Mouse (Mus musculus): ENCODE results near the gene Dlx3.

Dlx3 gene

DNA sequence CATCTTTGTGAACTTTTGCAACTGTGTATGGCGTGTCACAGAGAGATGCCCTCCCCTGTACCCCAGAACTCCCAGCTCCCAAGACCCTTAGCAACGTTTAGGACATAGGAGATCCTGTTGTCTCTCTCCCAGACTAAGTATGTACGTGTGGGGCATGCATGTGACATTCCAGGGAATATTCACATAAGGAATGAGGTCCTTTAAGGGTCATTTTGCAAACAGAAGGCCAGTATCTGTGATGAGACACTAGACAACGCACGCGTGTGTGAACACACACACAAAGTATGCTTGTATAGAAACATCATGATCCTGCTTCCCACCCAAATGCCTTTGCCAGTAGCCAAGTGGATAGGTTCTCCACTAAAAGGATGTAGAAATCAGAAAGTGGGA is 2.2 kb downstream of the Dlx3 start:
- no peak for DNase-seq (ENCODE audit: low spot score in 2 of 2)

DNA sequence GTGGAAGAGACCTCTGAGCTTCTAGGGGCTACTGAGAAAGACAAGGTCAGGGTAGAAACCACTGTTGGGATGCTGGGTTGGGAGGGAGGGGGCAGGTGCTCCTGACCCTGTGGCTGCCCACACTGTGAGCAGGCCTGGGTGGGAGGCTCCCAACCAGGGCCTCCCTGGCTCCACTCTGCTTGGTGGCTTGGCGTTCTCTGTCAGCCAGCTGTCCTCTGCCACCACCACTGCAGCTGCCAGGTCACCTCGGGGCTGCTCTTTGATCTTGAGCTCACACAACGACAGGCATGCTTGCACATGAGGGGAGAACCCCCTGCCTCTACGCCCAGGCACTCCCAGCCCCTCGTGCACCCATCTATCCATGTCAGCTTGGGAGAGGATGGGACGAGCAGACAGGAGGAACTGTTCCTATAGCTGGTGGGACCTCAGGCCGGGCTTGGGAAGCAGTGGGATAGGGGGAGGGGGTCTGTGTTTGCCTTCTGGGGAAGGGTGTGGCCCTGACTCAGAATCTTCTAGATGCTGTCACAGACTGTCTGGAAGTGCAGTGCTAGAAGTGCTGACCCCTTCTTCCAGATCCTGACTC is 5.5 kb downstream of the Dlx3 start:
- no peak for DNase-seq (ENCODE audit: low spot score in 2 of 2)

DNA sequence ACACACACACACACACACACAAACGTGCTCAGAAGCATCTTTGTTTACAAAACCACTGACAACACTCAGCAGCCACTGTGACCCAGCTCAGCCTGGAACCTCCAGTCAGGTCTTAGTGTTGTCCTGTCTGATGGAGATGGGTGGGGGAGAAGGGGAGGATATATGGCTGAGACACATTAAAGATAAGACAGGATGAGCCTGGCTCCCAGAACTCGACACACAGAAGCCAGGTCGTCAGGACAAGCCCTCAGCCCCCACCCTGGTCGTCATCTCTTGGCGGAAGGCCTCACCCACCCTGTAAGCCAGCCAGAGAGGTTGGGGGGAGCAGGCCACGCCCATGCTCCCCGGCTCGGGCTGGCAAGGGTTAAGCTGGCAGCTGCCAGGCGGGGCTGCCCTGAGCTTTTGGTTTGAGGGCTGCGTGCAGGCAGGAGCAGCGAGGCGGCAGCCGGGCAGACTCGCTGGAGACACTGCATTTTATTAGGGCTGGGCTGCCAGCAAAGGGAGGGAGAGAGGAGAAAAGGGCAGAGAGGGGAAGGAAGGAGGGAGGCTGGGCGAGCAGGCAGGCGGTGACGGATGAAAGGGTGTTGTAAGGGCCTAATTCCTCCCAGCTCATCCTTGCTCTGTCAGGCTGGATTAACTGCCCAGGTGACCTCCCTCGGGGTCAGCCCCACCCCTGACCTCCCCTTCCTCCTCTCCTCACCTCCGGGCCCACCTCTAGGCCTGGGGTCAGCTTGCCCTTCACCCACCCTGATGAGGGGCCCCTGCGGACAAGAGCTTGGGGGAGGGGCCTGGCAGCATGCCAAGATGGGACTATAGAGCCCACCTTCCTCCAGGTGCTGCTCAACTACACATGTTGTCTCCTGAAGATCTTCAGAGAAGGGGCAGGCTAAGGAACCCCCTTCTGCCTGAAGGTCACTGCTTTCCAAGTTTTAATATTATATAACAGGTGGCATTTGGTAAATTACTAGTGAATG is 6.6 kb downstream of the Dlx3 start:
- DNase-seq (ENCODE audit: low spot score in 2 of 2): no peak

DNA sequence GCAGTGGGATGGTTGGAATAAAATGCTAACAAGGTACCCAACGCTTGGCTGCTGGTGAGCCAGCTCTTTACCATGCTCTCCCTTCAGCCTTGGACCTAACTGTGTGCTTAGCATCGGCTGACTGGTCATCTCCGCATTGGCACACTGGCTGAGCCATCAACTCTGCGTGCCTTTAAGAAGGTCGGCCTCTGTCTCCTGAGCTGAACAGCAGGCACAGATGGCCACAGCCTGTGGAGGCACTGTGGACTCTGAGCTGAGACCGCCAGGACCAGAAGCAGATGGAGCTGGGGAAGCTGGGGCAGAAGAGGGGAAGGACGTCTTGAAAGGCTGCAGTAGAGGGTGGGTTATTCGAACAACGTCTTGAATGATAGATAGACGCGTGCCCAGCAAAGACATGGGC is 8.4 kb downstream of the Dlx3 start:
- DNase-seq (ENCODE audit: low spot score in 2 of 2): no peak

DNA sequence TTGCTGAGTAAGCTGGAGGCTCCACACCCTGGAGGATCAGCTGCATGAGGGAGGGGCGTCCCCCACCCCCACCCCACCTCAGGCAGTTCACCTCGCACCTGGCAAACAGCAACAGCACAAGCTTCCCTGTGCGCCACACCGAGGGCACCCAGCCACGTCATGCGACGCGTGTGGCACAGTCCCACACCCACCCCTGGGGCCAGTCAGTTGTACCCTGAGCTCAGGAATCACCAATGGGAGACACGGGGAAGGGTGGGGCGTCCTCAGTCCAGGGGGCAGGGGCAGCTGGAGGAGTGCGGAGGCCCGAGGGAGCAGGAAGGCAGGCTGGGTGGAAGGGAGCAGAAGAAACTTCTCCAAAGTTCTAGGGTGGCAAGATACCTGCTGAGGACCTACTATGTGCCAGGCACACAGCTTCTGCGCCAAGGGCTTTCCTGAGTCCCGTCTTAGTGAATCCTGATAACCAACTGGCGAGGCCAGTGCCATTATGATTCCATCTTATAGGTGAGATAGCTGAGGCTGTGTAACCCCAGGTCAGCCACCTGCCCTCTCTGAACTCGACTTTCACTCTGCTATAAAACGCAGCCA is 10.8 kb downstream of the Dlx3 start:
- no peak for DNase-seq (ENCODE audit: low spot score in 2 of 2)

DNA sequence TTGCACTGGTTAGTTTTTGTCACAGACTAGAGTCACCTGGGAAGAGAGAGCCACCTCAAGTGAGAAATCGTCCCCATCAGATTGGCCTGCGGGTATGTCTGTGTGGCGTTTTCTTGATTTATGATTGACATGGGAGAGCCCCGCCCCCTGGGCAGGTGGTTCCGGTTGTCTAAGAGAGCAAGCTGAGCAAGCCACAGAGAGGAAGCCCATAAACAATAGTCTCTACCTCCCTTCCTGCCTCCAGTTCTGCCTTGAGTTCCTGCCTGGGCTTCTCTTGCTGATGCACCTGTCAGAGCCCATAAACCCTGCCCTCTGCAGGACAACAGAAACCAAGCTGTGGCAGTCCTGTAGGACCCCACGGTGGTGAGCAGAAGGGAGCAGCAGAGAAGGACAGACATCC is 13.4 kb downstream of the Dlx3 start:
- no peak for DNase-seq (ENCODE audit: low spot score in 2 of 2)

DNA sequence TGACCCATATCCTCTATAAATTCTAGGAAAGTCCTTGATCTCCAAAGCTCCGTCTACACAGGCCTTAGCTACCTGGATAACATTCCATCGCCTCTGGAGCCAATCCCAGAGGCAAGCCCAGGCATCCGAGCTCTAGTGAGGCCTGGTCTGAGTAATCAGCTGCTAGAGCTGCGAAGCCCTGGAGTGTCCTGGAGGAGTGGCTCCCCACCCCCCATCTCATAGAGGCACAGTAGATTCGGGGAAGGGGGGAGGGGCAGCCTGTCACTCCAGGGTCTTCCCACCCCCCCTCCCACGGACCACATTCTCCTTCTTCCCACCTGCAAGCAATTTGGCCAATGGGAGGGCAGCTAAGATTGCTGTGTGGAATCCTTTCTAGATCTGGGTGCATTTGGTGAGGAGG is 17.4 kb downstream of the Dlx3 start:
- DNase-seq (ENCODE audit: low spot score in 2 of 2): no peak

DNA sequence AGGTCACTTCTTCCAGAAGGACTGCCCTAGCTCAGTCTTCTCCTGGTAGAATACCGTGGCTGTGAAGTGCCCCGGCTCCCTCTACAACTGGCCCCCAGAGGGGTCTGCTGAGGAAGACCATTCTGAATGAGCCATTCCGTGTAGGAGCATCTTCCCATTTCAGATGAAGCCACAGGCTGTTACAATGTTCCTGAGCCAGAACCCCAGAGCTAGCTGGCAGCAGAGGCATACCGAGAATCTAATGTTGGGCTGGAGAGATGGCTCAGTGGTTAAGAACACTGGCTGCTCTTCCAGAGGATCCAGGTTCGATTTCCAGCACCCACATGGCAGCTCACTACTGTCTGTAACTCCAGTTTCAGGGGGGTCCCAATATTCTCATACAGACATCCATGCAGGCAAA is 20.0 kb downstream of the Dlx3 start:
- DNase-seq (ENCODE audit: low spot score in 2 of 2): no peak

DNA sequence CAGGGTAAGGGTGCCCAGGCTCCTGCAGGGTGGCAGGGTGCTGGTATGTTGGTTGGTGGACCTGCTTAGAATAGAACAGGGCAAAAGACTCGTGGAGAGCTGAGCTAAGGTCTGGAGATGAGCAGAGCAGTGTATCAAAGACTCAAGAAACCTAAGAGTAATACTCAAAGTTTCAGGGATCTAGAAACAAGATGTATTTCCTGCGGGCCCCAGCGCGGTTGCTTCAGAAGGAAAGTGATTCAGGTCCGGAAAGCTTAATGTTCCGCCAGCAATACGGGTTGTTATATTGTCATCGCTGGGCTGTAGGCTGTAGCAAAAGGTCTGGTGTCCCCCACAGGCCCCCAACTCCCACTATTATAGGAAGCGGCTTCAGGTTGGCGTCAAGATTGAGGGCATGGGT is 22.3 kb downstream of the Dlx3 start:
- no peak for DNase-seq (ENCODE audit: low spot score in 2 of 2)

DNA sequence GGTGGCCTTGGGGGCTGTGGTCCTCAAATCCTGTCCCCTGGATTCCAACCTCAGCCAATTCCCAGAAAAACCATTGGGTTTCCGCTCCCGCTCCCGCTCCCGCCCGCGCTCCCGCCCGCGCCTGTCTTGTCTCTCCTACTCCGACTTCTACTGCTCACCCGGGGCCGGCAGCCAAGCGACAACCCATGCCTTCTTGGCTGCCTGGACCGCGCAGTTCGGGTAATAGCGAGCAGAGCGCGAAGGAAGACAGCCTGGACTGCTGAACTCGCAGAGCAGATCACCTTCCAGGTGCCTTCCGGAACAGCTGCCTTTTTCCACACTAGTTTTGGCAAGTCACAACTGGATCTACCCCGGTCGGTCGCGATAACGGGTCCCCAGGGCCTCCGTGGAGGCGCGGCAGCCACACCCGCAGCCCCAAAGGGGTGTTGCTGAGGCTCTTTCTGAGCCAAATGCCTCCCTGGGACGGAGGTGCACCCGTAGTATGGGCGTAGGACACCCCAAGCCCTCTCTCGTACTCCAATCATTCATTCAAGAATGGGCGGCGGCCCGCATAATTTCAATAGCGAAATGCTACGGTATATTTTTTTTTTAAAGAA is 23.2 kb downstream of the Dlx3 start:
- DNase-seq (ENCODE audit: low spot score in 2 of 2): no peak

DNA sequence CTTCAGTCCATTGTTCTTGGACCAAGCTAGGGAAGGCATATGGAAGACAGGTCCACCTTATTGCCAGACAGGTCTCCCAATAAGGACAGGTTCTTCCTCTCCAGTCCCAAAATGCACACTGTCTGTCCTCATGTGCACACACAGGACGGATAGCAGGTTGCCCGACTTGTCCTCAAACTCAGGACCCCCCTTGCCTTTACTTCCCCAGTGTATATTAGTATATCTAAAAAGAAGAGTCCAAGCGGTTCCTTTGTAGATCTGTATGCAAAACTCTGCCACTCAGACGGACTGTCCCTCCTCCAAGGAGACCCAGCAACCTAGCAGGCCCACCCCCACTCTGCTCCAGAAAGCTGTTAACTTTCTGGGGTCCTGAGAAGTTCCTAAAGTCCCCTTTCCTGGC is 23.7 kb downstream of the Dlx3 start:
- no peak for DNase-seq (ENCODE audit: low spot score in 2 of 2)

DNA sequence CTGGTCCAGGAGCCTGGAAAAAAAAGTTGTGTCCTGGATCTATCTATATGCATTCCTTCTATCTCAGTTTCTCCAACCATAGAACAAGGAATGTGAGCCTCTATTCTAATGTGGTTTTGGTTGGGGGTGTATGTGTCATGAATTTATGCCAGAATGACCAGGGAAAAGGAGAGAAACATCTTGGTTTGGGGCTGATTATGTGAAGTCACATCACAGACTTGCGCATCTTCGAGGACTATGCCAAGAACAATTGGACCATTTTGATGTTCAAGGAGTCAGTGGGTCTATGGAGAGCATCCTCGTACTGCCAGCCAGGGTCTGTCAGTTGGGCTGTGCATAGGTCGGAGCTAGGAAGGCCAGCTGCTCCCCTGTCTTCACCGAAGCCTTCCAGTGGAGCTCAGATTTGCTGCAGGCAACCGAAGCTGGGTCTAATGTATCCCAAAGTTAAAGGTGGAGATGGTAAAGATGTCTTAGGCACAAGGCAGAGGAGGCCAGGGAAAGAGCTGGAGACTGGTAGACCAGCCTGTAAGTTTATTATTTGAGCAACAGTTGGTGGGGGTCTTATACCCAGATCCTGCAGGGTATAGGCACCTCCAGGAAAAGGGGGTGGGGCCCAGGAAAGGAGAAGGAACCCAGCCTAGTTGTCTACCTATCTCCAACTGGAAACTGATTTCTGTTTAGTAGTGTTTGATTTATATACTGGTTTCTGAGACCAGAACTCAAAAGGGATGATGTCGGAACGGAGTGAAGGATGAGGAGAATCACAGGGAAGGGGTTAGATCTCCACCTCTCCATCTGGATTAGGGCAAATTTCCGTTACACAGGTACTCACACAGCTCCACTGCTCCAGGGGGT is 24.4 kb downstream of the Dlx3 start:
- no peak for DNase-seq (ENCODE audit: low spot score in 2 of 2)

DNA sequence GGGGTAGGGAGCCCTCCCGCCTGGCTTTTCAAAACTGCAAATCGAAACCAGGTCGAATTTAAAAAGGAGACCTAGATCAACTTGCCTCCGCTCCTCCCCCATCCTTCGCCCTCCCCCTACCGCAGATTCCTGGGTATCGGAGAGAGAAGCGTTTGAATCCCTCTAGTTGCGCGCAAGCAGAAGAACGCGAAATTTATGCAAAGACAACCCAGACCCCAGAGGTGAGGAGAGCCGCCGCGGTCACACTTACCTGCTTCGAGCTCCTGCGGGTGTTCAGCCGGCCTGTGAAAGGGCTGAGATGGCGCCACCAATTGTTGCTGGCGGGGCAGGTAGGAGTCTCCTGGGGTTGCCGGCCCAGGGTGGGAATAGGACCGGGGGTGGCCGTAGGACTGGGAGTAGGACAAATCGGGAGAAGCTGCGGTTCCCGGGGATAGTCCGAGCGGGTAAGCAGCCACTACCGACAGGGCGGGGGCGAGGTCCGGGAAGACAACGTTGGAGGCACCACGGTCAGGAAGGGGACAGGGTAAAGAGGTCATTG is 25.1 kb downstream of the Dlx3 start:
- no peak for DNase-seq (ENCODE audit: low spot score in 2 of 2)

DNA sequence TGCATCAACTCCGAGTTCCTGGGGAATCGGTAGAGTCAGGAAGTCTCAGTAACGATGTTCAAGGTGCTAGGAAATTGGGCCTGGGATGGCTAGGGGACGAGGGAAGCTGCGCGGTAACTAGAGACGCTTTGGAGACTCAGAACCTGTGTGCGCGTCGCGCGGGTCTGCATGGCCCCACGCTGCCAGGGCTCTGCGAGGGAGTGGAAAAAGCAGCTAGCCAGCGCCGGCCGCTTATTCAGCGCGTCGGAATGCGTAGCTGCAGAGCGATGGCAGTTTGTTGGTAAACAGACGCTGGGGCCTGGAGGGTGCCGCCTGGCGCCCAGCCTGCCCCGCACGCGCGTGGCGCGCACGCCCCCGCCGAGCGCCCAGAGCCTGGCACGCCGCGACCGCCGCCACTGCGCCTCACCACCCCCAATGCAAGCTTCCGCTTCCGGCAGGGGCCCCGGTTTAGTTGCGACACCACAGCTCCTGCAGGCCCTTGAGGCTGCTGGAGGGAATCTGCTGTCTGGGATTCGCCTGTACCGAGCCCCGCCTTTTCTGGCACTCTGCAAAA is 26.0 kb downstream of the Dlx3 start, which contains the start of gene Dlx4:
Gene Dlx4, minus strand, starts transcription at position 413 of the 553 bp plus-strand sequence.
- no peak for DNase-seq (ENCODE audit: low spot score in 2 of 2)

DNA sequence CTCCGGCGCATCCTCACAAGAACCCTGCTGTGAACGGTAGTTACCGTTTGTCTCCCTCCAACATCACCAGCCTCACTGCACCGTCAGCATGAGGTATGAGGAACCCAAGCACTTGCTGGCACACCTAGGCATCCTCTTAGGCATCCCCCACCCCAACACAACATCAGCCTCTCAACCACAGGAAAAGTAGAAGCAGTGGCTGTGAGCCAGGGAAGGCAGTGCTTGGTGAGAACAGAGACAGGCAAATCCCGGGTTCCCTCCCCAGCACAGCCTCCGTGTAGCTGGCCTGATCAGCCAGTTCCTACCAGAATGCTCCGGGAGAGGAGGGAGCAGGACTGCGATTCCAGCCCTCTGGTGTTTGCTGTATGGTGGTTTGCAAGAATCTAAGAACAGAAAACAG is 28.8 kb downstream of the Dlx3 start:
- no peak for DNase-seq (ENCODE audit: low spot score in 2 of 2)

DNA sequence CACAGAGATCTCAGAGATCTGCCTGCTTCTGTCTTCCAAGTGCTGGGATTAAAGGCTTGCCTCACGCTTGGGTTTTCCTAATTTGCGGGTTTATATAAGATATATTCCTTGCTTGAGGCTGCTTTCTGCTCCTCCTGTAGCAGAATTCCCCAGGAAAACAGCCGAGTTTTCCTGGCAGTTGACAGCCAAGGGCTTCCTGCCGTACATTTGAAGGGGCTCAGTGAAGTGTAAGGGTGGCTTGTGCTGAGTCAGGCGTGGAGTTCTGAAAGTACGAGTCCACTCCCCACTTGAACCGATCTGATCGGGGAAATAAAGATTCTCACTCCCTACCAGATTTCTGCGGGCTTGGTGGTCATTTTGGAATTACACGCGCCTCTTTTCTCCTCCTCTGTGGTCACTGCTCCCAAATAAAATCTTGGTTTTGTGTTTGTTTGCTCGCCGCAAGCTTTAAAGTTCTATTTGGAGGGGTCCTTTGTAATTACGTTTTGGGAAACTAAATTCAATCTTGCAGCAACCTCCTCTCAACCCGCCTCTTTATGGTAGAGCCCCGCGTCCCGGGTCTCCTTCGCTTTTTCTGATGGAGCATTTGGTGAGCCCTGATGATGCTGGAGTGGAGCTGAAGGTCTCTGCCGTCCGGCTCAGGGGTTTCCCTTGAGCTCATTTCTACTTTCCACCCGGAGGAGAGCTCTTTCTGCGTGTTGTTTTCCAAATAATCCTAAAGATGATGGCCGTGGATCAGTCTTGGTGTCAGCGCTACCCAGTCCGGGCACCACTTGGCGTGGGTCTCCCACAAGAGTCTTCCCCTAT is 29.7 kb downstream of the Dlx3 start:
- DNase-seq (ENCODE audit: low spot score in 2 of 2): no peak

DNA sequence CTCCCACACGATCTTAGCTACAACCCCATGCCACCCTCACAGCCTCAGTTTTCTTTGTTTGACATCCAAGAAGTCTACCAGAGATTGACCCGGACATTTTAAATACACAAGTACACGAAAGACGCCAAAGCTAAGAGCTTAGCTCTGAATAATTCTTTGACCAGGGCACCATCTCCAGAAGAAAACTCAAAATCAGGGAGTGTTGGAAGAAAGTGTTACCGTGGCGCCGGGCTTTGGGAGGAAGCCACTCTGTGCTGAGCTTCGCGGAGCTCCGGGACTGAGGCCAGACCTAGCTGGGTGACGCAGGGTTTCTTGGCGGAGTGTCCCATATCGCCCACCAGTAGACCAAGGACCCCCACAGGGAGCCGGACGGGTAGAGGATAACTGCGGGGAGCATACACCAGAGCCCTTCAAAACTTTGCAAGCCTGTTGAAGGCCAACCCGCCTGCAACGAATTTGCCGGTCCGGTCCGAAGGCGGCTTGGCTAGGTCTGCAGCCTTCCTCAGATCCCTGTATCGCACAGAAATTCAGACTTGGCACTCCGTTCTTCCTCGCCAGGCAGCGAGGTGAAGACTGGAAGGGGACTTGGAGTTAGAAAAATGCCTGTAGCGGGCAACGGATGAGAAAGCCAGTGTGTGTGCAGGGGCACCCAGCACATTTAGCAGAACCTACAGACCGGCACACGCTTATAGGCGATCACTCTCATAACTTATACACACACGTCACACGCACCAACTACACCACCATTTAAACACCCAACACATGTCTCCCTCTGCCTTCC is 30.5 kb downstream of the Dlx3 start:
- DNase-seq (ENCODE audit: low spot score in 2 of 2): no peak

DNA sequence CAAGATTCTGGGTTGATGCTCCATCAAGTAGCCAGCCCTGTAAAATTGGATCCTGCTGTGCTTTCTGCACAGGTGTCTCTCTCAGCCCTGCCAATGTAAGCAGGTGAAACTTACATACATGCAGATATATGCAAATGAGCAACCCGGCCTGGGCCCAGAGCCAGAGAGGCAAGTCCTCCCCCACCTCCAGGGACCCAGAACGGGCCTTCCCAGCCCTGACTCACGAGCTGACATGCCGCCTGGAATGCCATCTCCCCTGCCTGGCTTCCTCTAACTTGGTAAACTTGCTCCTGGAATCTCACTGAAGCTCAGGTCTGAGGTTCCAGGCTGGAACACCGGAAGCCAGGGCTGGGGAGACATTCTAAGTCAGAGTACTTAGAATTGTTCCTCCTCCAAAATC is 33.2 kb downstream of the Dlx3 start:
- DNase-seq (ENCODE audit: low spot score in 2 of 2): no peak

DNA sequence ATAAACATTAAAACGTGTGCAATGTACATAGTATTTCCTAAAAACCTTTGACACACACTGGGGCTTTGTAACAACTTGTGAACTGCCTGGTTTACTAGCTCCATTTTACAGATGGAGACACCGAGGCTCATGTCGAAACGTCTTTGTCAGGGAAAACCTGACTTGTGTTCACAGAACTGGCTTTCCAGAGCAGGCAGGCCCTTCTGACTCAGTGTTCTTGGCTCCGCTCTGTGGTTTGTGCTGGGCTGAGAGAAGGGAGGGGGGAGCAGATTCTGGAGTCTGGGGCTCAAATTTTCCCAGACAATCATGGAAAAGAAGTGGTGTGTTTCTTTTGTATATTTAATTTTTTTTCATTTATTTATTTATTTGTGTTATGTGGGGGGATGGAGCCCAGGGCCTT is 33.8 kb downstream of the Dlx3 start:
- DNase-seq (ENCODE audit: low spot score in 2 of 2): no peak

All from frontal cortex, postnatal 36 days (tissue).